In the genomic region with DNA sequence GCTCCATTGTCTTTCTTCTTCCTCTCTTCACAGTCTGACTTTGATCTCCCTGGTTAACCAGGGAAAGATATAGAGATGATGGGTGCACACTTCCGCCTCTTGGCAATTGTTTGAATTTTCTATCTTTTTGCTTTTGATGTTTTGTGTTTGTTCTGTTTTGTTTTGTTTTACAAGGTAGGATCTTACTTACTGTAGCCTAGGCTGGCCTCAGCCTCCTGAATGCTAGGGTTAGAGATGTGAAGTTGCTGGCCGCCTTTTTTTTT, we compare ENCODE assay signal across 25 mouse cellular contexts. TPM values are rescaled to one million over a fixed set of nuclear protein-coding genes. Genes with fewer than 3 reads are reported as not detected.
A peak's percentile ranks its signal among the peaks of the same experiment; 100 is the strongest.
DNase-seq lines count a peak whose midpoint lies in the region; ATAC-seq and TF ChIP-seq lines count a peak whose summit lies in the region.
"Had no signal": no experiment of that assay in that cellular context is flagged by ENCODE, and none has a peak within 500 bp of the region (broad histone marks: within the 10 kb centered on the region; RNA-seq: fewer than 3 reads in every experiment).

No protein-coding gene starts in this region.

- no peak overlapping the region for H3K9ac ChIP-seq in intestine, embryonic 16.5 days (ENCODE audit: low read depth, low read length)
- H3K9ac ChIP-seq in intestine, embryonic 15.5 days: no peak overlapping the region
- no peak overlapping the region for H3K9ac ChIP-seq in liver, postnatal 0 days (replicated peaks)
- H3K9ac ChIP-seq in liver, embryonic 12.5 days: no peak overlapping the region
- H3K9ac ChIP-seq in ES-E14 (ENCODE audit: insufficient read depth, low read depth, low read length, poor library complexity, severe bottlenecking): no peak overlapping the region
- no peak overlapping the region for H3K9ac ChIP-seq in intestine, postnatal 0 days (ENCODE audit: low read depth, low read length)
- H3K9ac ChIP-seq: forebrain, embryonic 13.5 days; hindbrain, embryonic 14.5 days; limb, embryonic 12.5 days; midbrain, embryonic 13.5 days; neural tube, embryonic 15.5 days had no signal

- H3K9me3 ChIP-seq in intestine, embryonic 16.5 days (ENCODE audit: control insufficient read depth, low read length): no peaks in the 10 kb centered on the region
- no peaks in the 10 kb centered on the region for H3K9me3 ChIP-seq in intestine, embryonic 15.5 days
- no peaks in the 10 kb centered on the region for H3K9me3 ChIP-seq in liver, postnatal 0 days (ENCODE audit: low read length)
- H3K9me3 ChIP-seq in liver, embryonic 12.5 days (replicated peaks): no peaks in the 10 kb centered on the region
- no peaks in the 10 kb centered on the region for H3K9me3 ChIP-seq in ES-E14 (ENCODE audit: control insufficient read depth, insufficient read depth, low read depth, low read length)
- H3K9me3 ChIP-seq in intestine, postnatal 0 days (ENCODE audit: control insufficient read depth): no peaks in the 10 kb centered on the region
- H3K9me3 ChIP-seq: limb, embryonic 12.5 days; megakaryocyte, embryonic 14.5 days; midbrain, embryonic 13.5 days; neural tube, embryonic 15.5 days had no signal

- no peak for ATAC-seq in intestine, embryonic 16.5 days
- no peak for ATAC-seq in intestine, embryonic 15.5 days
- ATAC-seq in liver, postnatal 0 days: no peak
- ATAC-seq in liver, embryonic 12.5 days: no peak
- no peak for ATAC-seq in intestine, postnatal 0 days
- ATAC-seq: forebrain, embryonic 13.5 days; midbrain, embryonic 13.5 days had no signal

- WGBS in intestine, embryonic 16.5 days: 86% methylated on average over 2 of the region's 2 CpGs
- WGBS in intestine, embryonic 15.5 days: 89% methylated on average over 2 of the region's 2 CpGs
- 82% methylated on average over 2 of the region's 2 CpGs for WGBS in liver, postnatal 0 days (ENCODE audit: insufficient replicate concordance)
- 84% methylated on average over 2 of the region's 2 CpGs for WGBS in liver, embryonic 12.5 days (ENCODE audit: insufficient replicate concordance)
- 76% methylated on average over 2 of the region's 2 CpGs for WGBS in intestine, postnatal 0 days

- no peak for TF ChIP-seq EP300 in liver, postnatal 0 days (IDR thresholded peaks at IDR 0.05; ENCODE audit: low read depth)

- no peak for DNase-seq in liver, postnatal 0 days
- no peak for DNase-seq in ES-E14 (ENCODE audit: low read depth, low spot score)
- no peak for DNase-seq in testis, postnatal 14 days (ENCODE audit: low spot score)
- DNase-seq in adrenal gland, postnatal 36 days: no peak
- DNase-seq: adrenal gland, postnatal 25 days; cerebellum, adult 9-10 months; cerebellum, postnatal 36 days; gastrocnemius, postnatal 14 days; heart, adult 11 months; kidney, postnatal 10 days; layer of hippocampus, adult 9-11 months; lung, postnatal 36 days; right cerebral cortex, postnatal 25 days; spleen, adult 18-20 months had no signal

- peaks cover 10% of the 10 kb centered on the region for H3K4me1 ChIP-seq in intestine, embryonic 16.5 days (ENCODE audit: control insufficient read depth, insufficient read depth, low read length)
- H3K4me1 ChIP-seq in intestine, embryonic 15.5 days (replicated peaks): peaks cover 11% of the 10 kb centered on the region
- H3K4me1 ChIP-seq in liver, postnatal 0 days (ENCODE audit: insufficient read depth): peaks cover 53% of the 10 kb centered on the region
- H3K4me1 ChIP-seq in liver, embryonic 12.5 days: peaks cover 49% of the 10 kb centered on the region
- H3K4me1 ChIP-seq in ES-E14 (ENCODE audit: control insufficient read depth in 2 of 2, insufficient read depth in 2 of 2, low read length in 2 of 2, poor library complexity in 1 of 2): peaks cover 0 to 18% of the 10 kb centered on the region in 2 experiments; a peak in 3 of 4 replicates
- peaks cover 9% of the 10 kb centered on the region; the same call in 1 of the 2 replicates for H3K4me1 ChIP-seq in intestine, postnatal 0 days (replicated peaks; ENCODE audit: control insufficient read depth, insufficient read depth, low read length)
- H3K4me1 ChIP-seq: forebrain, embryonic 13.5 days; midbrain, embryonic 13.5 days; neural tube, embryonic 15.5 days had no signal

- no peaks in the 10 kb centered on the region for H3K27me3 ChIP-seq in intestine, embryonic 16.5 days (replicated peaks; ENCODE audit: control insufficient read depth, insufficient read depth, low read length)
- H3K27me3 ChIP-seq in intestine, embryonic 15.5 days (replicated peaks): no peaks in the 10 kb centered on the region
- no peaks in the 10 kb centered on the region for H3K27me3 ChIP-seq in liver, postnatal 0 days (ENCODE audit: insufficient read depth, low read length)
- H3K27me3 ChIP-seq in liver, embryonic 12.5 days (replicated peaks): no peaks in the 10 kb centered on the region
- H3K27me3 ChIP-seq in intestine, postnatal 0 days (replicated peaks; ENCODE audit: control insufficient read depth, insufficient read depth, low read length): no peaks in the 10 kb centered on the region
- H3K27me3 ChIP-seq: forebrain, embryonic 13.5 days; limb, embryonic 12.5 days; megakaryocyte, embryonic 14.5 days; midbrain, embryonic 13.5 days; neural tube, embryonic 15.5 days had no signal

- no peaks in the 10 kb centered on the region for H3K36me3 ChIP-seq in intestine, embryonic 16.5 days (ENCODE audit: control insufficient read depth, insufficient read depth, low read length)
- H3K36me3 ChIP-seq in intestine, embryonic 15.5 days: no peaks in the 10 kb centered on the region
- H3K36me3 ChIP-seq in liver, postnatal 0 days (replicated peaks; ENCODE audit: insufficient read depth, low read length): no peaks in the 10 kb centered on the region
- no peaks in the 10 kb centered on the region for H3K36me3 ChIP-seq in liver, embryonic 12.5 days
- H3K36me3 ChIP-seq in ES-E14 (ENCODE audit: control insufficient read depth, insufficient read depth, low read length, poor library complexity, severe bottlenecking): no peaks in the 10 kb centered on the region
- no peaks in the 10 kb centered on the region for H3K36me3 ChIP-seq in intestine, postnatal 0 days (ENCODE audit: control insufficient read depth, insufficient read depth)
- H3K36me3 ChIP-seq: limb, embryonic 12.5 days; midbrain, embryonic 13.5 days; neural tube, embryonic 15.5 days had no signal

- H3K4me3 ChIP-seq in intestine, embryonic 16.5 days (ENCODE audit: low read length): no peak overlapping the region
- H3K4me3 ChIP-seq in intestine, embryonic 15.5 days (replicated peaks): no peak overlapping the region
- no peak overlapping the region for H3K4me3 ChIP-seq in liver, postnatal 0 days (ENCODE audit: low read depth, low read length)
- H3K4me3 ChIP-seq in liver, embryonic 12.5 days: no peak overlapping the region
- H3K4me3 ChIP-seq in ES-E14 (ENCODE audit: insufficient read depth in 1 of 2, low read depth in 1 of 2, low read length in 2 of 2, poor library complexity in 1 of 2, severe bottlenecking in 1 of 2): no peak overlapping the region
- no peak overlapping the region for H3K4me3 ChIP-seq in intestine, postnatal 0 days (ENCODE audit: low read depth, low read length)
- H3K4me3 ChIP-seq: forebrain, embryonic 13.5 days; limb, embryonic 12.5 days; midbrain, embryonic 13.5 days; neural tube, embryonic 15.5 days had no signal

- H3K27ac ChIP-seq in intestine, embryonic 16.5 days (ENCODE audit: low read length): peak overlapping the region; percentile 80
- no peak overlapping the region for H3K27ac ChIP-seq in intestine, embryonic 15.5 days
- H3K27ac ChIP-seq in liver, postnatal 0 days (ENCODE audit: low read depth): peak overlapping the region; percentile 75
- no peak overlapping the region for H3K27ac ChIP-seq in liver, embryonic 12.5 days
- no peak overlapping the region for H3K27ac ChIP-seq in ES-E14 (ENCODE audit: insufficient read depth, low read depth, low read length, poor library complexity, severe bottlenecking)
- peak overlapping the region; percentile 82 for H3K27ac ChIP-seq in intestine, postnatal 0 days (ENCODE audit: low read depth, low read length)
- H3K27ac ChIP-seq: forebrain, embryonic 13.5 days; hindbrain, embryonic 14.5 days; limb, embryonic 12.5 days; midbrain, embryonic 13.5 days; neural tube, embryonic 15.5 days had no signal

- no peak for TF ChIP-seq CTCF in liver, postnatal 0 days (IDR thresholded peaks at IDR 0.05; ENCODE audit: low read depth)
- TF ChIP-seq CTCF in intestine, postnatal 0 days (IDR thresholded peaks at IDR 0.05; ENCODE audit: low read depth): no peak

- in situ Hi-C loops in ES-E14 (cut with MboI; ENCODE audit: low sequenced_read_pairs in 2 of 2, unreplicated experiment in 2 of 2): no loop called here

- H3K4me2 ChIP-seq in intestine, embryonic 16.5 days (ENCODE audit: low read depth, low read length): no peak overlapping the region
- H3K4me2 ChIP-seq in intestine, embryonic 15.5 days (replicated peaks): no peak overlapping the region
- no peak overlapping the region for H3K4me2 ChIP-seq in liver, postnatal 0 days (ENCODE audit: low read depth, low read length)
- H3K4me2 ChIP-seq in liver, embryonic 12.5 days: no peak overlapping the region
- no peak overlapping the region for H3K4me2 ChIP-seq in intestine, postnatal 0 days (replicated peaks; ENCODE audit: low read depth)
- H3K4me2 ChIP-seq: forebrain, embryonic 13.5 days; heart, embryonic 11.5 days; hindbrain, embryonic 14.5 days; limb, embryonic 12.5 days; midbrain, embryonic 13.5 days; neural tube, embryonic 15.5 days had no signal

TF ChIP-seq in ES-E14, 5 proteins besides CTCF, POLR2A, EP300 and RAD21:
- TF ChIP-seq ZNF384 (IDR thresholded peaks at IDR 0.05; ENCODE audit: low read depth, low read length) (0 out of 2 replicates have a peak, but pooled peaks have one; percentile 19), CHD2 (IDR thresholded peaks at IDR 0.05; ENCODE audit: low read depth, low read length) (no peak)

RNA-seq across cellular contexts. Expression of a gene that starts 17.9 kb away (rescaled TPM):
- polyA plus RNA-seq in intestine, embryonic 16.5 days (2015; fragmentation: Nextera tagmentation; extraction: Ambion mirVana): 15.7 and 22.2 TPM in 2 replicates
- polyA plus RNA-seq in intestine, embryonic 15.5 days (2015; fragmentation: Nextera tagmentation; extraction: Ambion mirVana): 23.5 and 26.0 TPM in 2 replicates
- polyA plus RNA-seq in liver, postnatal 0 days (2015; fragmentation: Nextera tagmentation; extraction: Ambion mirVana): 16.4 and 16.6 TPM in 2 replicates
- 12.3 and 12.8 TPM in 2 replicates for polyA plus RNA-seq in liver, embryonic 12.5 days (2016; fragmentation: Nextera tagmentation; extraction: Ambion mirVana)
- total RNA-seq in ES-E14 (2012; rRNA removed): 11.9 and 13.1 TPM in 2 replicates
- polyA plus RNA-seq in intestine, postnatal 0 days (2015; fragmentation: Nextera tagmentation; extraction: Ambion mirVana): 16.7 and 18.1 TPM in 2 replicates
- total RNA-seq in adrenal gland, postnatal 36 days (2021): 10 to 100 TPM; 37.5 to 38.2 TPM

Comparison
In these comparisons a context has a peak if more than half of its experiments do, and no peak if none do; other contexts are left out.
1. H3K27ac ChIP-seq: peak in intestine, embryonic 16.5 days (single experiment), liver, postnatal 0 days (single experiment) and intestine, postnatal 0 days (single experiment); none in intestine, embryonic 15.5 days (single experiment), liver, embryonic 12.5 days (single experiment) and ES-E14 (single experiment).